Mouse (Mus musculus): ENCODE data around the gene Nrd1. TPM values are rescaled to one million over a fixed set of nuclear protein-coding genes. Genes with fewer than 3 reads are reported as not detected.
A peak's percentile ranks its signal among the peaks of the same experiment; 100 is the strongest.

Nrd1 gene
- 100 to 1,000 TPM; 119 to 133 TPM for total RNA-seq (2021)

DNA sequence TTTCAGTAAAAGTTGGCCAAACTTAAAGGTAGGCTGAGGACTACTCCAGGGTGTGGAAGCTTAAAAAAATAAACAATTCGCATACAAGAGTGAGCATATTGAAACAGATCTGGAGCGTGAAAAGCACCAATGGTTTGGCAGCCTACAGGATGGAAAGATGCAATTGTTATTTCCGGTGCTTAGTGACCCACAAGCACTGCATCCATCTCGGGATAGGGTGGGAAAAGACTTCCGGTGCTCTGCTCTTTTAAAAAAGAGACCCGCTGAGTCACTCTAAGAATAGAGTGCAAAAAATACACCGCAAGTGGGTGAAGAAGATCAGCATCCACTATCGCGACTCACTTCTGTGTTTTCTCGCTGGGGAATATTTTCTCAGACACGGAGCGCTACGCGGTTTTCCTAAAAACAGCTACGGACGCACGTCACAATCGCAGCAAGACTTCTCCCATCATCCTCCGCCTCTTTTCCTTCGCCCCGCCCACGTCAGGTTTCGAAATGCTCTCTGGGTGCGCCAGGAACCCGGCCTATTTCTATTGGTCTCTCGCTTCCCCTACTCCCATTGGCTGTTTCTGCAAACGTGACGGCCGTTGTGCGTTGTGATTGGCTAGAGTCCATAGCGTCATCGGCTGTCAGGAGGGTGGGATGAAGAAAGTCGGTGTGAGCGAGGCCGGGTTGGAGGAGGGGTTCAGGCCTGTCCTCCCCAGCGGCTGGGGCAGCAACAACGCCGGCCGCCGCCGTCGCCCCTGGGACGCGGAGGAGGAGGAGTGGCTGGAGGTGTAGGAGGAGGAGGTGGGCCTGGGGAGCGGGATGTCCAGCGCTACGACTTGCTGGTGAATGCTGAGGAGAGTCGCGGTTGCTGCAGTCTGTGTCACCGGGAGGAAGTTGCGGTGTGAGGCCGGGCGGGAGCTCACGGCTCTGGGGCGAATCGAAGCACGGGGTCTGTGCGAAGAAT is at the start of gene Nrd1:
Nrd1 (plus strand) TSS at position 657 of the 952 bp plus-strand sequence.
- DNase-seq: peak; percentile 99

DNA sequence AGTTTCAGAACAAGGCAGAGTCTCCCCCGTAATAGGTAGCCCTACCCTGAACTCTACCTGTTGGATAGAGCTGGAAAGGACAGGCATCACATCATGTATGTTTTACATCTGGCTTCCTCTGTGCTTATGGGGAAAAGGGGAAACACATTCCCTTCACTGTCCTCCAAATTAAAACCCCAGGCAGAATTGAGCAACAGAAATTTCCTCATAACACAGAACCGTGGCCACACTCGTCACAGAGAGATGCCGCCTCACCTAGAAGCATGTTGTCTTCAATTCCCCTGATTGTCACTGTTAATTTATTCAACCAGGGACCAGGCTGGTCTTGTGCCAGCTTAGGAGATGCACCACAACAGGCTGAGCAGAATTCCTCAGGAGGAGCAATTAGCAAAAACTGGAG is 48.8 kb upstream of the Nrd1 start:
- no peak for DNase-seq

DNA sequence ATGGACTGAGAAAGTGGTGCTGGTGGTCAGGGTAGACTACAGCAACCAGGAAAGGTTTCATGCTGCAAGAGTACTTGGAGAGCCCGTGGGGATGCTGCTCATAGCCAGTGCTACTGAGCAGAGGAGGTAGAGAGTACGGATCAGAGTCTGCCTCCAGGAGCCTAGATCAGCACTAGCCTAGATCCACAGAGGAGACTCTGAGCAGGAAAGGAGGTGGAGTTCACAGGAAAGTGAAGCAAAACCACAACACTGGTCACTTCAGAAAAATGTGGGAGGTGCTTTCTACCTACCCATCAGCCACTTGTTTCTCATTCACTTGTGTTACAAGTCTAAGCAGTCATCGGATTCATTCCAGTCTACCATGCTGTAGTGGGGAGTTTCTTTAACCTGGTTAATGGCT is 40.8 kb upstream of the Nrd1 start:
- DNase-seq: no peak

- no peak for DNase-seq
Measured at GRCm38 (mm10) chr4:108960619-108961460, 39.6 kb upstream of the Nrd1 start.

DNA sequence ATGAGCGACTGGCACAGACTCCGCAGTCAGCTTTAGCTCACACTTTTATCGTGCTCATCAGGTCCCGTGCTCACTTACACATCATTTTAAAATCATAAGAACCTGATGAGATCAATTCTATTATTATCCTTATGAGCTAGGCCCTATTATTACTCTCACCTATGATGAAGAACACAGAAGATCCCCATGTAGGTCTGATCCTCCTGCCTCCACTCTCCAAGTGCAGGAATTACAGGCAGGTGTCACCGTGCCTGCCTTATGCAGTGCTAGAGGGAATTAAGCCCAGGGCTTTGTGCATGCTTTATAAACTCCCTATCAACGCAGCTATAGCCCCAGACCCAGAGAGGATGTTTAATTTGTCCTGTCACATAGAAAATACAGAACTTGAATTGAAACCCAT is 37.4 kb upstream of the Nrd1 start:
- no peak for DNase-seq

DNA sequence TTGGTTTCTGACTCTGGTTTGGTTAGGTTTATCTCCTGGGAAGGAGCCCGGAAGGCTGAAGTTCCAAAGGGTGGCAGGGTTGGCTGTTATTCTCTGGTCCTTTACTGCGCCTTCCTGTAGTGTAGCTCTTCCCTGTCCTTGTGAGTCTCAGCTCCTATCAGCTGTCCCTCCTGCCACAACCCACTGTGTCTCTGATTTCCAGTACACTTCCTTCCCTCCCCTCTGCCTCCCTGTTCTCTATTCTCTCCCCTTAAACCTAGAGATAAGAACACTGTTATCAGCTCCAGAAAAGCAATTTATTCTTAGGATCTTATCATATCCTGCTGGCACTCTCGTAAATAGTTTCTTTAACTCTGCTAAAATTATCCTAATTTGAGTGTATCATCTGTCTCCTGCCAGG is 30.9 kb upstream of the Nrd1 start:
- no peak for DNase-seq

DNA sequence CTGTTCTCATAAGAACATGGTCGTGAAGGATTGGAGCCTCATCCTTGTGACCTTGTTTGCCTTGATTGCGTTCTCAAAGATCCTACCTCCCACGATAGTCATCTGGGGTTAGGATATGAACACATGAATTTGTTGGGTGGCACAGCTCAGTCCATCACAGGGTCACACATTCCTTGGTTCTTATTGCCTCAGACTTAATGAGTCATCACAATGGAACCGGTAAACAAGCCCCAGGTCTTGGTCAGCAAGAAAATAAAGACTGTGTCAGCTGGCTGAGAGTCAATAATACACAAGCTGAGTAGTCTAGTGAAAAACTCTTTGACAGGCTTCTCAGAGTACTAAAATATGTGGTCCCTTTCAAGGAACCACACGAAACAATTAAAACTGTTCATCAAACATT is 29.4 kb upstream of the Nrd1 start:
- DNase-seq: no peak

DNA sequence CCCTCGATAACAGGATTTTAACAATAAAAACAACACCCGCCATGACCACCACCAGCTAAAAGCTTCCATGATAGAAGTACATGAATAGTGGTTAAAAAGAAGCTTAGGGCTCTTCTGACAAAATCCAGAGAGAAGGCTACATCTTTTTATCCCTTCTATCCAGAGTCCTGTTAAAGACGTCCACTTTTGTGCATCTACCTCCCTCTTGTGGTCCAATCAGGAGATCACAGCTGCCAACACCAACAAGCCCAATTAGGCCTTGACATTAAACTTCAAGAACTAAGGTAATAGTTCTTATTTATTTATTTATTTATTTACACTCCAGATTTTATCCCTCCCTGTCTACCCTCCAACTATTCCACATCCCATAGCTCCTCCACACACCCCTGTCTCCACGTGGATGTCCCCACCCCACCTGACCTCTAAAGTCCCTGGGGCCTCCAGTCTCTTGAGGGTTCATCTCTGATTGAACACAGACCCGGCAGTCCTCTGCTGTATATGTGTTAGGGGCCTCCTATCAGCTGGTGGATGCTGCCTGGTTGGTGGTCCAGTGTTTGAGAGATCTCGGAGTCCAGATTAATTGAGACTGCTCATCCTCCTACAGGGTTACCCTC is 23.9 kb upstream of the Nrd1 start:
- peak in 1 of 2 experiments; percentile 36 for DNase-seq

DNA sequence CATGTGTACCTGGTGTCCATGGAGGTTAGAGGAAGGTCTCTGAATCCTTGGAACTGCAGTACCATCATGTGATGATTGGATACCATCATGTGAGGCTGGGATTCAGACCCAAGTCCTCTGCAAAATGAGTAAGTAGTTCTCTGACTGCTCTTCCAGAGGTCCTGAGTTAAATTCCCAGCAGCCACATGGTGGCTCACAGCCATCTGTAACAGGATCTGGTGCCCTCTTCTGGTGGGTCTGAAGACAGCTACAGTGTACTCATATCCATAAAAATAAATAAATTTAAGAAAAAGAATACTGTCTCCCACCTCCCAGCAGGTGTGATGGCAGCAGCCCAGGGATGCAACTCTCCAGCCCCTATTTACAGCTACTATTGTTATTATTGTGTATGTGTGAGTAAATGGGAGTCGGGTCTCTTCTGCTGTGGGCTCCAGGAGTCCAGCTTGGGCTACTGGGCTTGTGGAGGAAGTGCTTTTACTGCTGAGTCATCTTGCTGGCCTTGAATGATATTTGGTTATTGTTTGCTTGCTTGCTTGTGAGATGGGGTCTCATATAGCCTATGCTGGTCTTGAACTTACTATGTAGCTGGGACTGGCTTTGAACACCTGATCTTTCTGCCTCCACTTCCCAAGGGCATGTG is 13.5 kb upstream of the Nrd1 start:
- no peak for DNase-seq

GRCm38 (mm10) chr4:108987473-108987842 is 13.0 kb upstream of the Nrd1 start:
- no peak for DNase-seq

- no peak for DNase-seq
Measured at GRCm38 (mm10) chr4:108989430-108989829, 11.0 kb upstream of the Nrd1 start.

- DNase-seq: no peak
Measured at GRCm38 (mm10) chr4:108990032-108990431, 10.4 kb upstream of the Nrd1 start.

DNA sequence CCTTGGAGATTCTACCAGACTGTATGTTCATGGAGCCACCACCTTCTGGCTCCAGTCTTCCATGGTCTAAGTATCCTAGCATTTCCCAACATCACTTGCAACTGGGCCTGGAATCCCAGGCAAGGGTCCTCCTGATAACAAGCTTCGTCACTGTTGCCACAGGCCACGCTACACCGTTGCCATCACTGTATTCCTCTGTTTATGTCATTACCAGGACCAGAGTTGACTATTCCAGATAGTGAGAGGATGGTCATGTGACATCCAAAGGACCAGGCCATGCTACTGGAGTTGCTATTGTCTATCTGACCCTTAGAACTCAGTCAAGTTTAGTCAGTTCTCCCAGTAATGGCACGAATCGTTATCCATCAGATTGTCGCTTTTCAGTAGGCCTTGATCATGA is 9.9 kb upstream of the Nrd1 start:
- no peak for DNase-seq

GRCm38 (mm10) chr4:108991811-108992210 is 8.6 kb upstream of the Nrd1 start:
- no peak for DNase-seq

DNA sequence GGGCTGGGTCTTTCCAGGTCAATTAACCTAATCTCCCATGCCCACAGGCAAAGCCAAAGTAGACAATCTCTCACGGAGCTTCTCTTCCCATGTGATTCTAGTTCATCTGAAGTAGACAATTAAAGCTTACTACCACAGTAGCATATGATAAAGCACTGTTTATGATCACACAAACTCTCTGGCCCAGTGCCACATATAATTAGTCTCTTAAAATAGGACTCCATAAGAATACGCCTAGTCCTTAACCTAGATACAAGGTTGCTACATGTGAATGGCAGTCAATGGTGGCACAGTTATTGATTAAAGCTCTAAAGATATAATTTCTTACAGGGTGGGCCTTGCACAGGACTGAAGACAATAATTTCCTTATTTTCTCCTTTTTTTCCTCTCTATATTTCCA is 7.5 kb upstream of the Nrd1 start:
- no peak for DNase-seq

- DNase-seq: no peak
Measured at GRCm38 (mm10) chr4:109000961-109001360, 506 bp downstream of the Nrd1 start.

DNA sequence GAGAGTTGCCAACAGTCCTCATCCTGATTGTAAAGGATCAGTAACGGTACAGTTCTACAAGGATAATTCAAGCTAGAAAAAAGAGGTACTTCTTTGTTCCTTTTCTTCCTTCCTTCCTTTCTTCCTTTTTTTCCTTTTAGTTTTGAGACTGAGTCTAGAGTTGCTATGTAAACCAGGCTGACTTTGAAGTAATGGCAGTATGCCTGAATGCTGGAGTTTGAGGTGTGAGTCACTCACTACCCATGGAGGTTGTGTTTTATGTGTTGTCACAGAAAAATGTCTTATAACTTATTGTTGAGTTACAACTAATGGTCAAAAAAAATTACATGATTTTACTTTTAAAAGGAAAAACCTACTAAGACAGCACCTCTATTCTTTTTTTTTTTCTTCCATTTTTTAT is 7.6 kb downstream of the Nrd1 start:
- no peak for DNase-seq

DNA sequence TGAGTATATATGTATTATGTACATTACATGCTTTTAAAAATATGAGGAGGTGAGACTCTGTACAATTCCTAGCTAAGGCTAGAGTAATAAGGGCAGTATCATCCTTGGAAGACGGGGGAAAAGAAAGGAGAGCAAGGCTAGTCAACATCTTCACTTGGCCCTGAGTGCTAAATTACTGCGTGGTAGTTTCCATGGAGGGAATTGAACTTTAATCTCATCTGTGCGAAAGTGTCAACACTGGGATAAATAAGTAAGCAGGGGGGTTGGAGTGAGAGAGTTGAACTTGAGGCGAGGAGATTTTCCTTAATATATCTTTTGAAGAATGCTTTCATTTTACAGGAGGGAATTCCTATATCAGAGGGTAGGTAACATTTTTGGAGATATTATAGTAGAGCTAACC is 13.6 kb downstream of the Nrd1 start:
- DNase-seq: no peak

GRCm38 (mm10) chr4:109017441-109017840 is 17.0 kb downstream of the Nrd1 start:
- no peak for DNase-seq

DNA sequence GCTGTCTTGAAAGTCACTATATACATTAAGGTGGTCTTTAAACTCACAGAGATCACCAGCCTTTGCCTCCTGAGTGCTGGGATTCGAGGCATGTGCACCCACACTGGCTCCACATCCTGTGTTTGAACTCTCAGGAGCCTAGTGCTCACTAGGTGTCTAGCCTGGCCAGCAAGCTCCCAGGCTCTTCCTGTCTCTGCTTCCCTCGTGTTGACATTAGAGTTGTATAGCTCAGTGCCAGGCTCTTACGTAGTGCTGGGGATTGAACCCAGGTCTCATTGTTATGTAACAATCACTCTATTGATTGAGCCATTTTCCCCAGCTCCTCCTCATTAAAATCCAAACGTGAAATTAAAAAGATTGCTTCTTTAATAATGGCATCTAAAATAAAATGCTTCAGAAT is 18.8 kb downstream of the Nrd1 start:
- no peak for DNase-seq

- DNase-seq: no peak
Measured at GRCm38 (mm10) chr4:109021976-109022375, 21.5 kb downstream of the Nrd1 start.

- DNase-seq: no peak
Measured at GRCm38 (mm10) chr4:109025061-109025460, 24.6 kb downstream of the Nrd1 start.

DNA sequence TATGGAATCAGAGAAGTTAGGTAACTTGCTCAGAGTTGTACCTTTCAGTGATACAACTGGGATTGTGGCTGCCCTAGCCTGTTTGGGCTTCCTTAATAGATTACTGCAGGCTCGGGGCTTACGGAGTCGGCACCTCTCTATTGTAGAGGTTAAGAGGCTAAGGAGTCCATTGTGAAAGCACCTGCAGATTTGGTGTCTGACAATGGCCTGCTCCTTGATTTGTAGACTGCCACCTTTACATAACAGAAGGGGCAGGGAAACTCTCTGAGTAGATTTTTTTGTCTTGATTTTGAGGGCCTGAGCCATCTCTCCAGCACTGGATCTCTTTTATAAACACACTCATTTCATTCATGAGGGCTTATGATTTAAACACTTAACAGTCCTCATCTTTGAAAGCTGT is 26.1 kb downstream of the Nrd1 start:
- DNase-seq: no peak
